Mouse (Mus musculus) intestine, postnatal 0 days (tissue): ENCODE measurements around the gene Mpp6. TPM values are rescaled to one million over a fixed set of nuclear protein-coding genes. Genes with fewer than 3 reads are reported as not detected.

Experiments used
- ATAC-seq: fragments of 200-750 bp; cut with Nextera tagmentation; 2 replicates; pipeline ENCODE4 v1.8.0; 2017; ENCODE audit warnings: mild to moderate bottlenecking, moderate TSS enrichment, moderate library complexity
- H3K27ac ChIP-seq: fragments of 300-500 bp; sonication (generic); 2 replicates; pipeline ENCODE4 v1.5.1; 2014; ENCODE audit warnings: mild to moderate bottlenecking, low read depth, low read length, moderate library complexity
- H3K27me3 ChIP-seq: fragments of 300-500 bp; sonication (generic); replicated peaks from 2 replicates; pipeline ENCODE4 v1.6.1; 2014; ENCODE audit warnings: low read length, mixed read lengths; ENCODE audit not compliant: control insufficient read depth, insufficient read depth
- H3K36me3 ChIP-seq: fragments of 300-500 bp; sonication (generic); 2 replicates; pipeline ENCODE4 v1.6.1; 2014; ENCODE audit warnings: mild to moderate bottlenecking, moderate library complexity; ENCODE audit not compliant: control insufficient read depth, insufficient read depth
- H3K4me1 ChIP-seq: fragments of 300-500 bp; sonication (generic); replicated peaks from 2 replicates; pipeline ENCODE4 v1.6.1; 2014; ENCODE audit warnings: antibody characterized with exemption, low read length, mixed read lengths; ENCODE audit not compliant: control insufficient read depth, insufficient read depth
- H3K4me2 ChIP-seq: fragments of 300-500 bp; sonication (generic); replicated peaks from 2 replicates; pipeline ENCODE4 v1.6.1; 2014; ENCODE audit warnings: low read depth, mild to moderate bottlenecking, moderate library complexity
- H3K4me3 ChIP-seq: fragments of 300-500 bp; sonication (generic); 2 replicates; pipeline ENCODE4 v1.5.1; 2014; ENCODE audit warnings: low read depth, low read length
- H3K9ac ChIP-seq: fragments of 300-500 bp; sonication (generic); 2 replicates; pipeline ENCODE4 v1.6.1; 2014; ENCODE audit warnings: mild to moderate bottlenecking, low read depth, low read length
- H3K9me3 ChIP-seq: fragments of 300-500 bp; sonication (generic); 2 replicates; pipeline ENCODE4 v1.6.1; 2016; ENCODE audit warnings: mixed run types; ENCODE audit not compliant: control insufficient read depth
- CTCF ChIP-seq: sonication (generic); IDR thresholded peaks from 2 replicates; pipeline ENCODE4 v1.5.1; 2016; ENCODE audit warnings: low read depth, mild to moderate bottlenecking, control low read depth, antibody characterized with exemption, moderate library complexity
- WGBS: fragments of 180-500 bp; shearing (Covaris S2); extraction: QIAGEN DNeasy Blood & Tissue Kit; methylation state at CpG from one replicate; pipeline ENCODE4 v1.1.7; 2014; 5-methylcytosine and 5-hydroxymethylcytosine counted together
- polyA plus RNA-seq: library from polyadenylated mRNA; unstranded; fragments of >200 nt; fragmentation: Nextera tagmentation; extraction: Ambion mirVana; gene quantifications from 2 replicates; pipeline ENCODE4 v1.2.1, GENCODE M21; 2015

The Mpp6 gene
- polyA plus RNA-seq, result 32.1 TPM in 2 replicates

DNA sequence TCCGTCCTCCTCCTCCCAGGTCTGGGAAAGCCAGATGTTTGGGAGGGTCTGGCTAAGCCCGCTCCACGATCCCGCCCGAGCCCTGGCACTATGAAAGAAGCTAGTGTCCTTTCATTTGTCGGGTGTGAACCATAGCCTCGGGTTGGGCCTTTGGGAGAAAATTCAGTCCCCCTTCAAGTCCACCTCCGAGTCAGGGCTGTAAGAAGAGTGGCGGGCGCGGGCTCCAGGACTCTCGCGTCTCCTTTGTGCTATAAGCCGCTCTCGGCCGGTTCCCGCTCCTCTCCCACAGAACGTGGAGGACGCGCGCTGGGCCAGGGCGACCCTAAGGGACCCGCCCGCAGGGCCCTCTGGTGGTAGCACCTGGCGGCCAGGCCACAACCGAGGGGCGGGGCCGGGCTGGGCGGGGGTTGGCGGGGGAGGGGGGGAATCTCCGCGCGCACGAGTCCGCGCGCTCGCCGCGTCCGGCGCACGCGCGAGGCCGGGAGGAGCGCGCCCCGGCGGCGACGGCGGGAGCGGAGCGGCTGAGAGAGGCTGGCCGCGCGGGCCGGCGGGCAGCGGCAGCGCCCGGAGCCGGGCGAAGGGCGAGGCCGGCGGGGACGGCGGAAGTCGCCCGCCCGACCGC, at the start of gene Mpp6:
Gene Mpp6, plus strand, starts transcription at position 485 of the 622 bp plus-strand sequence.
- H3K27me3 ChIP-seq, result no peaks in the 10 kb centered on the region
- H3K27ac ChIP-seq, result peak within 1 kb of the TSS; percentile 64
- peak within 1 kb of the TSS; percentile 72 for H3K9ac ChIP-seq
- peak; percentile 94 for ATAC-seq
- under 1% methylated on average over 65 of the region's 74 CpGs for WGBS
- H3K4me2 ChIP-seq, result peak within 1 kb of the TSS; percentile 95
- TF ChIP-seq CTCF, result peak; percentile 70
- no peaks in the 10 kb centered on the region for H3K36me3 ChIP-seq
- H3K4me1 ChIP-seq, result no peaks in the 10 kb centered on the region
- H3K9me3 ChIP-seq, result no peaks in the 10 kb centered on the region
- H3K4me3 ChIP-seq, result peak within 1 kb of the TSS; percentile 89

GRCm38 (mm10) chr6:50066172-50066571, 43.9 kb upstream of the Mpp6 start:
- no peak overlapping the region for H3K4me3 ChIP-seq
- 80% methylated on average over 6 of the region's 6 CpGs for WGBS
- 0 out of 2 replicates have a peak, but pooled peaks have one; percentile 17 for TF ChIP-seq CTCF

DNA sequence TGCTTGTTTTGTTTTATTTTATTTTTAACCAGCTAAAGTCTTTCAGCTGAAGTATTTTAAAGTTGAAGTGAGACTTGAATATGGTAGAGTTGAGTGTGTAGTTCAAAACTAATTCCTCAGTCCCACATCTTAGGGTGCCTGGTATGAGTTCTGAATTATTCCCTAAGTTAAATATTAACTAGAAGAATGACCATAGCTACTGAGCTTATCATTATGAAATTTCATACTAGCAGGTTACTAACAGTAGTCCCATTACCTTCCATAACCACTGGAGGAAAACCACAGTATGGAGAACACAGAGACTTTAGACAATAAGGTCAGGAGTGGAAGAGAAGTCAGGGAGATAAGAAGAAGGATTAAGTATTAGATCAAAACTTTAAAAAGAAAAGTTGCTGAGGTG, 41.6 kb upstream of the Mpp6 start:
- Histone ChIP-seq H3K4me2 (no peak overlapping the region), H3K36me3 (no peaks in the 10 kb centered on the region), H3K9me3 (no peaks in the 10 kb centered on the region), H3K4me3 (no peak overlapping the region), H3K27ac (no peak overlapping the region), H3K27me3 (no peaks in the 10 kb centered on the region), H3K9ac (no peak overlapping the region), H3K4me1 (no peaks in the 10 kb centered on the region)
- no peak for ATAC-seq
- no peak for TF ChIP-seq CTCF

More at GRCm38 (mm10) chr6:50066172-50066571, 43.9 kb upstream of the Mpp6 start:
- H3K27ac ChIP-seq, result no peak overlapping the region
- no peaks in the 10 kb centered on the region for H3K9me3 ChIP-seq
- H3K27me3 ChIP-seq, result no peaks in the 10 kb centered on the region
- no peak for ATAC-seq
- no peak overlapping the region for H3K9ac ChIP-seq
- H3K4me1 ChIP-seq, result no peaks in the 10 kb centered on the region
- H3K36me3 ChIP-seq, result no peaks in the 10 kb centered on the region
- no peak overlapping the region for H3K4me2 ChIP-seq

DNA sequence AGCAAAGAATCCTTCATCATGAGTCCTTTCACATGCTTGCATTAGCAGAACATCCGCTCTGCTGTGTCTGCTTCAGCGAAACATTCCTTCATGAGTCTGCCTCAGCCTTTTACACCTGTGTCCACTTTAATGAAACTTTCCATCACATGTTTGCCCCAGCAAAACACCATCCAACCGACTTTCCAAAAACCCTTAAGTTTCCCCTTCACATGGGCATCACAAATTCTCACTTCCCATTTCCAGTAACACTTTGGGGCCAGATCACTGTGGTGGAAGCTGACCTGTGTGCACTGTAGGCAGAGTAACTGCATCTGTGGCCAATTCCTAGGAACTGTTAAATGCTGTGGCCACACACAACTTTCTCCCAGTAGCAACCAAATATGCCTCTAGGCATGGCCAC, 34.8 kb upstream of the Mpp6 start:
- no peak overlapping the region for H3K4me2 ChIP-seq
- H3K4me3 ChIP-seq, result no peak overlapping the region
- H3K27me3 ChIP-seq, result no peaks in the 10 kb centered on the region
- no peaks in the 10 kb centered on the region for H3K36me3 ChIP-seq
- no peak for ATAC-seq
- TF ChIP-seq CTCF, result no peak
- WGBS, result 85% methylated on average over 3 of the region's 3 CpGs
- H3K27ac ChIP-seq, result no peak overlapping the region
- no peaks in the 10 kb centered on the region for H3K4me1 ChIP-seq
- H3K9me3 ChIP-seq, result no peaks in the 10 kb centered on the region
- no peak overlapping the region for H3K9ac ChIP-seq

- no peak overlapping the region for H3K27ac ChIP-seq
- TF ChIP-seq CTCF, result no peak
- WGBS, result 72% methylated on average over 2 of the region's 2 CpGs
- H3K4me3 ChIP-seq, result no peak overlapping the region
- no peak for ATAC-seq
- no peaks in the 10 kb centered on the region for H3K9me3 ChIP-seq
- no peaks in the 10 kb centered on the region for H3K36me3 ChIP-seq
- no peaks in the 10 kb centered on the region for H3K27me3 ChIP-seq
- H3K9ac ChIP-seq, result no peak overlapping the region
- no peak overlapping the region for H3K4me2 ChIP-seq
- H3K4me1 ChIP-seq, result no peaks in the 10 kb centered on the region
These were observed 33.6 kb upstream of the Mpp6 start for GRCm38 (mm10) chr6:50076473-50076872.

GRCm38 (mm10) chr6:50080431-50080830, 29.6 kb upstream of the Mpp6 start:
- 75% methylated on average over 7 of the region's 7 CpGs for WGBS
- TF ChIP-seq CTCF, result no peak
- H3K27ac ChIP-seq, result no peak overlapping the region
- H3K27me3 ChIP-seq, result no peaks in the 10 kb centered on the region
- no peak for ATAC-seq
- H3K4me2 ChIP-seq, result no peak overlapping the region
- H3K9ac ChIP-seq, result no peak overlapping the region
- H3K4me3 ChIP-seq, result no peak overlapping the region
- no peaks in the 10 kb centered on the region for H3K4me1 ChIP-seq
- H3K9me3 ChIP-seq, result no peaks in the 10 kb centered on the region
- H3K36me3 ChIP-seq, result no peaks in the 10 kb centered on the region
